Mouse (Mus musculus) CH12.LX (cell line): Measurements from ENCODE around the gene Gm11042. TPM values are rescaled to one million over a fixed set of nuclear protein-coding genes. Genes with fewer than 3 reads are reported as not detected.

Experiments used
- DNase-seq: peaks from one replicate; pipeline ENCODE4 v3.0.0-alpha.2; 2013; ENCODE audit errors: extremely low read depth
- H3K27ac ChIP-seq: 2 replicates; pipeline ENCODE4 v1.5.1; 2012; ENCODE audit warnings: low read depth, mild to moderate bottlenecking, control low read depth, moderate library complexity; ENCODE audit not compliant: insufficient read depth
- H3K27me3 ChIP-seq: replicated peaks from 2 replicates; pipeline ENCODE3; 2012; ENCODE audit warnings: inconsistent platforms
- H3K36me3 ChIP-seq, 2 experiments: replicated peaks in 1 of 2; 2 replicates each; pipeline versions ENCODE3 to v1.6.1; 2012; ENCODE audit warnings: inconsistent platforms in 1 of 2, low read length in 1 of 2, mild to moderate bottlenecking in 1 of 2, mixed read lengths in 1 of 2, moderate library complexity in 1 of 2; ENCODE audit not compliant: control insufficient read depth in 1 of 2, insufficient read depth in 1 of 2
- H3K4me1 ChIP-seq, 2 experiments: 2 replicates each; pipeline ENCODE4 v1.6.1; 2012; ENCODE audit warnings: inconsistent platforms in 1 of 2, moderate library complexity in 1 of 2; ENCODE audit not compliant: insufficient read depth in 2 of 2, control insufficient read depth in 1 of 2
- H3K4me2 ChIP-seq: 2 replicates; pipeline ENCODE4 v1.6.1; 2012; ENCODE audit warnings: low read depth, mild to moderate bottlenecking, control low read depth; ENCODE audit not compliant: poor library complexity, insufficient read depth, severe bottlenecking
- H3K4me3 ChIP-seq, 3 experiments: fragments of 150-350 bp in 1 of 3; sonication (generic) in 1 of 3; replicated peaks in 1 of 3; 2 replicates each; pipeline versions ENCODE3 to v1.5.1; 2011 to 2012; ENCODE audit warnings: low read depth in 2 of 3, low read length in 2 of 3, mild to moderate bottlenecking in 2 of 3, moderate library complexity in 2 of 3, control low read depth in 1 of 3, improper control_type of control experiment in 1 of 3, inconsistent platforms in 1 of 3, mixed read lengths in 1 of 3; ENCODE audit not compliant: poor library complexity in 1 of 3
- H3K79me2 ChIP-seq: replicated peaks from 2 replicates; pipeline ENCODE4 v1.6.1; 2012; ENCODE audit warnings: mild to moderate bottlenecking, moderate library complexity; ENCODE audit not compliant: control insufficient read depth, poor library complexity, insufficient read depth, severe bottlenecking; ENCODE audit errors: extremely low read depth
- H3K9ac ChIP-seq: 2 replicates; pipeline ENCODE4 v1.6.1; 2012; ENCODE audit warnings: low read depth, mild to moderate bottlenecking, control low read depth, moderate library complexity; ENCODE audit not compliant: insufficient read depth
- H3K9me3 ChIP-seq: replicated peaks from 2 replicates; pipeline ENCODE3; 2012; ENCODE audit warnings: low read length, inconsistent platforms, mixed read lengths
- CTCF ChIP-seq, 2 experiments: IDR thresholded peaks in 1 of 2; conservative IDR thresholded peaks in 1 of 2; 2 replicates each; pipeline ENCODE4 v1.5.1; 2011 to 2012; ENCODE audit warnings: low read depth in 2 of 2, low read length in 2 of 2, improper control_type of control experiment in 1 of 2, inconsistent platforms in 1 of 2, mild to moderate bottlenecking in 1 of 2, moderate library complexity in 1 of 2
- E2F4 ChIP-seq: IDR thresholded peaks from 2 replicates; pipeline ENCODE4 v1.6.1; 2011; ENCODE audit warnings: low read depth, low read length, improper control_type of control experiment; ENCODE audit not compliant: insufficient replicate concordance
- ELF1 ChIP-seq: IDR thresholded peaks from 2 replicates; pipeline ENCODE4 v1.6.1; 2014; ENCODE audit warnings: low read depth, mild to moderate bottlenecking, inconsistent platforms, low read length, improper control_type of control experiment
- EP300 ChIP-seq: IDR thresholded peaks from 2 replicates; pipeline ENCODE4 v1.6.1; 2011; ENCODE audit warnings: low read length, improper control_type of control experiment
- ETS1 ChIP-seq: conservative IDR thresholded peaks from 2 replicates; pipeline ENCODE4 v1.6.1; 2012; ENCODE audit warnings: low read depth, mild to moderate bottlenecking, inconsistent platforms, low read length, improper control_type of control experiment, moderate library complexity
- IRF4 ChIP-seq: IDR thresholded peaks from 2 replicates; pipeline ENCODE4 v1.6.1; 2014; ENCODE audit warnings: low read depth, mild to moderate bottlenecking, inconsistent platforms, low read length, improper control_type of control experiment
- JUN ChIP-seq: IDR thresholded peaks from 2 replicates; pipeline ENCODE4 v1.6.1; 2011; ENCODE audit warnings: low read depth, mild to moderate bottlenecking, low read length, improper control_type of control experiment, moderate library complexity; ENCODE audit not compliant: insufficient read depth
- JUND ChIP-seq: conservative IDR thresholded peaks from 2 replicates; pipeline ENCODE4 v1.6.1; 2011; ENCODE audit warnings: low read depth, low read length, improper control_type of control experiment
- MAZ ChIP-seq: IDR thresholded peaks from 2 replicates; pipeline ENCODE4 v1.6.1; 2012; ENCODE audit warnings: low read depth, mild to moderate bottlenecking, inconsistent platforms, low read length, improper control_type of control experiment, moderate library complexity
- MEF2A ChIP-seq: IDR thresholded peaks from 2 replicates; pipeline ENCODE4 v1.6.1; 2014; ENCODE audit warnings: low read depth, mild to moderate bottlenecking, inconsistent platforms, low read length, improper control_type of control experiment, borderline replicate concordance
- MXI1 ChIP-seq: IDR thresholded peaks from 2 replicates; pipeline ENCODE4 v1.6.1; 2011; ENCODE audit warnings: mild to moderate bottlenecking, low read depth, low read length, improper control_type of control experiment
- NELFE ChIP-seq: IDR thresholded peaks from 2 replicates; pipeline ENCODE4 v1.6.1; 2011; ENCODE audit warnings: low read depth, low read length, improper control_type of control experiment
- NRF1 ChIP-seq: IDR thresholded peaks from 2 replicates; pipeline ENCODE4 v1.6.1; 2014; ENCODE audit warnings: low read depth, mild to moderate bottlenecking, inconsistent platforms, low read length, improper control_type of control experiment, moderate library complexity
- PAX5 ChIP-seq: IDR thresholded peaks from 2 replicates; pipeline ENCODE4 v1.6.1; 2012; ENCODE audit warnings: low read length, inconsistent platforms, mixed read lengths
- POLR2A ChIP-seq: IDR thresholded peaks from 2 replicates; pipeline ENCODE4 v1.6.1; 2011; ENCODE audit warnings: low read depth, mild to moderate bottlenecking, improper control_type of control experiment, low read length
- POLR2AphosphoS2 ChIP-seq: IDR thresholded peaks from 2 replicates; pipeline ENCODE4 v1.6.1; 2011; ENCODE audit warnings: low read depth, low read length, improper control_type of control experiment
- RAD21 ChIP-seq: IDR thresholded peaks from 2 replicates; pipeline ENCODE4 v1.6.1; 2011; ENCODE audit warnings: low read depth, mild to moderate bottlenecking, low read length, improper control_type of control experiment, moderate library complexity
- TBP ChIP-seq: conservative IDR thresholded peaks from 2 replicates; pipeline ENCODE4 v1.6.1; 2011; ENCODE audit warnings: low read depth, low read length, improper control_type of control experiment
- TCF12 ChIP-seq: IDR thresholded peaks from 2 replicates; pipeline ENCODE4 v1.6.1; 2014; ENCODE audit warnings: low read depth, mild to moderate bottlenecking, inconsistent platforms, low read length, improper control_type of control experiment
- UBTF ChIP-seq: IDR thresholded peaks from 2 replicates; pipeline ENCODE4 v1.6.1; 2012; ENCODE audit warnings: low read depth, mild to moderate bottlenecking, inconsistent platforms, low read length, improper control_type of control experiment, moderate library complexity
- ZC3H11A ChIP-seq: IDR thresholded peaks from 2 replicates; pipeline ENCODE4 v1.6.1; 2012; ENCODE audit warnings: low read depth, mild to moderate bottlenecking, inconsistent platforms, low read length, improper control_type of control experiment
- ZKSCAN1 ChIP-seq: IDR thresholded peaks from 2 replicates; pipeline ENCODE4 v1.6.1; 2012; ENCODE audit warnings: low read depth, inconsistent platforms, low read length, improper control_type of control experiment, borderline replicate concordance
- ZNF384 ChIP-seq: IDR thresholded peaks from 2 replicates; pipeline ENCODE4 v1.6.1; 2012; ENCODE audit warnings: low read depth, low read length, improper control_type of control experiment, inconsistent platforms
- dilution Hi-C: fragments of 300-500 bp; cut with MboI; formaldehyde crosslinking; loops from 2 replicates; pipeline ENCODE4 v1.14.3; 2020; ENCODE audit warnings: low sequenced_read_pairs; ENCODE audit not compliant: extremely low pct_unique_long_range_greater_than_20kb, extremely low pct_ligation_motif_present
- in situ Hi-C: fragments of 300-500 bp; cut with MboI; formaldehyde crosslinking; loops from 3 replicates; pipeline ENCODE4 v1.14.3; 2019; ENCODE audit warnings: low sequenced_read_pairs, low pct_ligation_motif_present, low pct_unique_long_range_greater_than_20kb, mixed read lengths
- polyA plus RNA-seq: library from polyadenylated mRNA; unstranded; fragments of >175 nt; gene quantifications from 2 replicates; pipeline ENCODE4 v1.2.1, GENCODE M21; 2012; ENCODE audit warnings: low read depth; ENCODE audit not compliant: insufficient read length
- total RNA-seq, 2 experiments: library from RNA; depleted of rRNA; stranded (reverse); fragments of 300-350 nt in 1 of 2; fragments of >200 nt in 1 of 2; gene quantifications; 2 replicates each; pipeline ENCODE4 v1.2.3; 2012 to 2014

Gm11042 gene
- total and polyA plus RNA-seq, 3 experiments: not detected

GRCm38 (mm10) chr12:74329759-74330158, 13.6 kb upstream of the Gm11042 start:
- Histone ChIP-seq H3K9ac (no peak overlapping the region), H3K4me3 (no peak overlapping the region), H3K36me3 (no peaks in the 10 kb centered on the region), H3K4me1 (no peaks in the 10 kb centered on the region), H3K27me3 (no peaks in the 10 kb centered on the region), H3K4me2 (no peak overlapping the region), H3K27ac (no peak overlapping the region), H3K79me2 (no peaks in the 10 kb centered on the region), H3K9me3 (no peaks in the 10 kb centered on the region)
- TF ChIP-seq ZKSCAN1 (no peak), TBP (no peak), ZC3H11A (no peak), IRF4 (no peak), TCF12 (no peak), ETS1 (no peak), CTCF (conservative IDR thresholded peaks at IDR 0.05 in 1 of 2, IDR thresholded peaks at IDR 0.05 in 1 of 2; ENCODE audit: low read depth in 2 of 2, low read length in 2 of 2) (no peak), UBTF (no peak), JUND (no peak), EP300 (no peak)
- dilution Hi-C loops: no loop called here
- DNase-seq: no peak
- in situ Hi-C loops: loop anchor here (25.0 kb wide), 2 partner anchors 358 to 833 kb away; no protein-coding TSS in a partner anchor

GRCm38 (mm10) chr12:74326644-74327043, 10.4 kb upstream of the Gm11042 start:
- dilution Hi-C loops: no loop called here

GRCm38 (mm10) chr12:74321981-74322380, 5.8 kb upstream of the Gm11042 start:
- no peak overlapping the region for H3K4me3 ChIP-seq
- TF ChIP-seq PAX5 (no peak), NELFE (no peak), MAZ (no peak), POLR2AphosphoS2 (no peak), MXI1 (no peak), NRF1 (no peak), JUN (no peak), ELF1 (no peak), TCF12 (no peak), E2F4 (no peak), RAD21 (no peak), POLR2A (no peak), ZNF384 (no peak)
- dilution Hi-C loops (no loop called here), in situ Hi-C loops (no loop called here)
- DNase-seq: no peak
- H3K79me2 ChIP-seq: no peaks in the 10 kb centered on the region
- H3K9ac ChIP-seq: no peak overlapping the region
- peaks cover 0 to 3% of the 10 kb centered on the region in 2 experiments; a peak in 1 of 4 replicates for H3K4me1 ChIP-seq
- no peak overlapping the region for H3K27ac ChIP-seq
- no peaks in the 10 kb centered on the region for H3K27me3 ChIP-seq
- no peaks in the 10 kb centered on the region for H3K9me3 ChIP-seq
- H3K36me3 ChIP-seq: no peaks in the 10 kb centered on the region
- no peak overlapping the region for H3K4me2 ChIP-seq

More at GRCm38 (mm10) chr12:74326644-74327043, 10.4 kb upstream of the Gm11042 start:
- no peak overlapping the region for H3K4me2 ChIP-seq
- H3K79me2 ChIP-seq: no peaks in the 10 kb centered on the region
- no peak for DNase-seq
- H3K9ac ChIP-seq: no peak overlapping the region
- no peaks in the 10 kb centered on the region for H3K27me3 ChIP-seq
- no peak for TF ChIP-seq NELFE
- TF ChIP-seq IRF4: no peak
- no peak for TF ChIP-seq MEF2A
- no peaks in the 10 kb centered on the region for H3K36me3 ChIP-seq
- no peaks in the 10 kb centered on the region for H3K9me3 ChIP-seq
- no peak overlapping the region for H3K4me3 ChIP-seq
- in situ Hi-C loops: loop anchor here (25.0 kb wide), 2 partner anchors 361 to 836 kb away; no protein-coding TSS in a partner anchor
- no peaks in the 10 kb centered on the region for H3K4me1 ChIP-seq
- no peak overlapping the region for H3K27ac ChIP-seq
